Mouse (Mus musculus) kidney, embryonic 16.5 days (tissue): Measurements from ENCODE around the gene Klf8. TPM values are rescaled to one million over a fixed set of nuclear protein-coding genes. Genes with fewer than 3 reads are reported as not detected.

Source experiments
- ATAC-seq: fragments of 200-750 bp; cut with Nextera tagmentation; 2 replicates; pipeline ENCODE4 v1.8.0; 2017; ENCODE audit warnings: moderate TSS enrichment; ENCODE audit not compliant: low FRiP score, low TSS enrichment
- H3K27ac ChIP-seq: fragments of 300-500 bp; sonication (generic); 2 replicates; pipeline ENCODE4 v1.5.1; 2014; ENCODE audit warnings: low read length
- H3K27me3 ChIP-seq: fragments of 300-500 bp; sonication (generic); 2 replicates; pipeline ENCODE4 v1.6.1; 2014; ENCODE audit warnings: low read length, control low read depth, mixed read lengths; ENCODE audit not compliant: insufficient read depth
- H3K36me3 ChIP-seq: fragments of 300-500 bp; sonication (generic); 2 replicates; pipeline ENCODE4 v1.6.1; 2014; ENCODE audit warnings: low read length, control low read depth, mixed read lengths; ENCODE audit not compliant: insufficient read depth
- H3K4me1 ChIP-seq: fragments of 300-500 bp; sonication (generic); 2 replicates; pipeline ENCODE4 v1.6.1; 2014; ENCODE audit warnings: low read length, control low read depth, mixed read lengths; ENCODE audit not compliant: insufficient read depth
- H3K4me2 ChIP-seq: fragments of 300-500 bp; sonication (generic); replicated peaks from 2 replicates; pipeline ENCODE4 v1.6.1; 2014; ENCODE audit warnings: low read depth, low read length
- H3K4me3 ChIP-seq: fragments of 300-500 bp; sonication (generic); 2 replicates; pipeline ENCODE4 v1.5.1; 2014; ENCODE audit warnings: mild to moderate bottlenecking, low read length
- H3K9ac ChIP-seq: fragments of 300-500 bp; sonication (generic); replicated peaks from 2 replicates; pipeline ENCODE4 v1.6.1; 2014; ENCODE audit warnings: low read length
- H3K9me3 ChIP-seq: fragments of 300-500 bp; sonication (generic); 2 replicates; pipeline ENCODE4 v1.6.1; 2016; ENCODE audit warnings: low read length, control low read depth
- WGBS: fragments of 180-500 bp; shearing (Covaris S2); extraction: QIAGEN DNeasy Blood & Tissue Kit; methylation state at CpG from one replicate; pipeline ENCODE4 v1.1.7; 2014; 5-methylcytosine and 5-hydroxymethylcytosine counted together
- polyA plus RNA-seq: library from polyadenylated mRNA; unstranded; fragments of >200 nt; fragmentation: Nextera tagmentation; extraction: Ambion mirVana; gene quantifications from 2 replicates; pipeline ENCODE4 v1.2.1, GENCODE M21; 2015

The Klf8 gene
- polyA plus RNA-seq, 1 experiment from 2014 or later, result 0.67 TPM

DNA sequence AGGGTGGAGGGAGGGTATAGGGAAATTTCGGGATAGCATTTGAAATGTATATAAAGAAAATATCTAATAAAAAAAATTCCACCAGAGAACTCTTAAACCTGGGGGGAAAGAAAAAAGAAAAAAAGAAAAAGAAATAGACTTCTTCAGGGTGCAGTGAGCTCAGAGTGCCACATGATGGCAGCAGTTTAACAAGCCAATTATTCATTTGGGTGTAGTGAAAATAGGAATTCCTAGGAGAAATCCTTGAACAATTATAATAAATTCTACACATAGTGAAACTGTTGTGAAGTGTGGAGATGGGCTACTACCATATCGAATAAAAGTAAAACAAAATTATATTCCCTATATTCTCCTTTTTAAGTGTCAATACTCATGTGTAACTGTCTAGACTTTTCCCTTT, 152.0 kb downstream of the Klf8 start:
- Histone ChIP-seq H3K9ac (no peak overlapping the region), H3K27me3 (peaks cover 5% of the 10 kb centered on the region; the same call in 1 of the 2 replicates), H3K36me3 (no peaks in the 10 kb centered on the region), H3K4me2 (no peak overlapping the region), H3K9me3 (no peaks in the 10 kb centered on the region), H3K27ac (no peak overlapping the region), H3K4me3 (no peak overlapping the region), H3K4me1 (no peaks in the 10 kb centered on the region)
- no peak for ATAC-seq
- WGBS, result 36% methylated on average over 2 of the region's 2 CpGs

DNA sequence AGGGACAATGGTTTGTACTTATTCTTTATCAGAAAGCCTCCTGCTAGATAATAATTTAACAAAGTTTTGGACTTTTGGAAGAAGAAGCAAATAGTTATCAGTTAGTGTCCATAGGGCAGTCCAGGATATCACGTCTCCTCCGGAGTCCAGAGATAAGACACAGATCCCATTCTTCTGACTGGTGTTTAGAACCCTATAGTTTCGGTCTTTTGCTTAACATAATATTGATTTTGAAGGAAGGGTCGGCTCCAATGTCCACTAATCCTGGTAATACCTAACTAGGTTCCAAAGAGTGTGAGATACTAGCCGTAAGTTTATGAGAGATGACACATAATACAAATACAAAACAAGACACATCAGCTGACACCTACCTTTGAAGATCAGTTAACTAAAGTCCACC, 179.8 kb downstream of the Klf8 start:
- H3K27ac ChIP-seq, result no peak overlapping the region
- H3K4me1 ChIP-seq, result no peaks in the 10 kb centered on the region
- WGBS, result 88% methylated on average over 5 of the region's 5 CpGs
- no peaks in the 10 kb centered on the region for H3K9me3 ChIP-seq
- H3K36me3 ChIP-seq, result no peaks in the 10 kb centered on the region
- no peak overlapping the region for H3K9ac ChIP-seq
- no peak overlapping the region for H3K4me2 ChIP-seq
- H3K27me3 ChIP-seq, result peaks cover 3% of the 10 kb centered on the region; the same call in 1 of the 2 replicates
- ATAC-seq, result no peak
- H3K4me3 ChIP-seq, result no peak overlapping the region

DNA sequence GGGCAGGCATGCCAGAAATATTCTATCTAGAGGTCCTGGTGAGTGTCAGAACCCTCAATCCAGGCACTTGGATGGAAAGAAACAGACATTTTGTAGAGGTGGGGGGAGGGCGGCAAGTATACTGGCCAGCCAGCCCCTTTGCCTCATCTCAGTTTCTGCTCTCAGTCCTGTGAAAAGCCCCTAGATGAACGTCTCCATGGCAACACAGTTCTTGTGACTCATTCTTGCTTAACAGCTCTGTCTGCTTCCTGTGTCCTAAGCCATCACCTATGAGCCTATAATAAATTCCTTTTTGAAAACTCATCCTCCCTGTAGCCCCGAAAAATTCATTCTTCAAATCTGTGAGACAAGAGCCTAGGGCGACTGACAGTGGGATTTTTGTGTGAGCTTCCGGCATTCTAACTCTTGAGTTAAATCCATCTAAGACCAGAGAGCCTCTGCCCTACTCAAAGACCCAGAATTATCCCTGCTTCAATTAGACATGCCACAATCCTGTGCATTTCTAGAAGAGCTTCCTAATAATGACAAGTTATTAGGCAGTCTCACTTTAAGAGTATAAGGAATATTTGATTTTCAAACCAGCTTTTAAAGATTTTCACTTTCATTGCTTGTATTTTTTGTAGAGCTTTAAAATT, 196.5 kb downstream of the Klf8 start:
- Histone ChIP-seq H3K36me3 (no peaks in the 10 kb centered on the region), H3K27ac (no peak overlapping the region), H3K9me3 (no peaks in the 10 kb centered on the region), H3K4me3 (no peak overlapping the region), H3K27me3 (peaks cover 2% of the 10 kb centered on the region; the same call in 1 of the 2 replicates), H3K4me1 (no peaks in the 10 kb centered on the region), H3K4me2 (no peak overlapping the region), H3K9ac (no peak overlapping the region)
- ATAC-seq, result no peak
- WGBS, result 47% methylated on average over 5 of the region's 5 CpGs

DNA sequence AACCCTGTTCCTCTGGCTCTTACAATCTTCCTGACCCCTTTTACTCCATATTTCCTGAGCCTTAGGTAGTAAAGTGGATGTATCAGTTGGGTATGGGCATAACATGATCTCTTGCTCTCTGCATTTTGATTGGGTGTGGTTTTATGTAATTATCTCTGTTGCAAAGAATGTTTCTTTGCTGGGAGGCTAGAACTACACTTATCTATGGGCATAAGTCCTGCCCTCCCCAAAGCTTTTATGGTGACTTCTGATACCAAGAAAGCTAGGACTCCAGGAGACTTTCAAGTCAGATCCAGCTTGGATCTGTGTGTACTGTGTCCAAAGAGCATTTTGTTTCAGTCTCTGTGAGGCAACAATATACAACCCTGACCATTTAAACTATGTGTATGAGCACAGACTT, 202.3 kb downstream of the Klf8 start:
- H3K4me3 ChIP-seq, result no peak overlapping the region
- H3K4me1 ChIP-seq, result no peaks in the 10 kb centered on the region
- ATAC-seq, result no peak
- no peak overlapping the region for H3K27ac ChIP-seq
- no peak overlapping the region for H3K4me2 ChIP-seq
- H3K36me3 ChIP-seq, result no peaks in the 10 kb centered on the region
- no peaks in the 10 kb centered on the region for H3K27me3 ChIP-seq
- H3K9ac ChIP-seq, result no peak overlapping the region
- no peaks in the 10 kb centered on the region for H3K9me3 ChIP-seq

DNA sequence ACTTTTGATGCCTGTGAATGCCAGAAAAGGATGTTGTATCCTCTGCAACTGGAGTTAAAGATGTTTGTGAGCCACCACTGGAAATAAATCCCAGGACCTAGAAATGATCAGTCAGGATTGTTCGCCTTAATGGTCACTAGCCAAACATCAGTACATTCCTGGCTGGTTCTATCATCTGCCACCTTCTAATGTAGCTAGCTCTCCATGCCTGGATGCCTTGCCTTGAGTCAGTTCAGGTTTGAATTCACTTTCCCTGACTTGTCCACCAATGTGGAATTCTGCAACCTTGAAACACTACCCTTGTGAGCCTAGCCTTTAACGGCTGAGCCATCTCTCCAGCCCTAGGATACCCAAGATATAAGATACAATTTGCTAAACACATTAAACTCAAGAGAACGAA, 202.8 kb downstream of the Klf8 start:
- no peak for ATAC-seq
- Histone ChIP-seq H3K27ac (no peak overlapping the region), H3K9me3 (no peaks in the 10 kb centered on the region), H3K27me3 (no peaks in the 10 kb centered on the region), H3K4me1 (no peaks in the 10 kb centered on the region), H3K4me2 (no peak overlapping the region), H3K36me3 (no peaks in the 10 kb centered on the region), H3K9ac (no peak overlapping the region), H3K4me3 (no peak overlapping the region)
- WGBS, result 86% methylated on average over 3 of the region's 3 CpGs

Other genes with a start within 250 kb of the Klf8 start
- gene Usp51, start 231.0 kb upstream of the Klf8 start, polyA plus RNA-seq, result 0.56 and 1.0 TPM in 2 replicates
- gene Mageh1, start 199.9 kb upstream of the Klf8 start, polyA plus RNA-seq, result 53.3 and 55.2 TPM in 2 replicates
- 0.07 and 0.08 TPM in 2 replicates for gene Foxr2, start 118.7 kb upstream of the Klf8 start, polyA plus RNA-seq
- gene Rragb, start 97.5 kb upstream of the Klf8 start, polyA plus RNA-seq, result 1.7 and 2.4 TPM in 2 replicates